Mouse (Mus musculus) spleen, postnatal 10 days (tissue): ENCODE measurements around the gene Gm6882.
"Not testable (repeated sequence)": the region's sequence is repeated elsewhere in the genome, so short reads cannot be mapped to it uniquely, and the experiment has no call there.

Source experiments
- DNase-seq, 2 experiments: peaks; one replicate each; pipeline ENCODE4 v3.0.0; 2021 to 2022; ENCODE audit warnings: low spot score in 2 of 2

The Gm6882 gene

DNA sequence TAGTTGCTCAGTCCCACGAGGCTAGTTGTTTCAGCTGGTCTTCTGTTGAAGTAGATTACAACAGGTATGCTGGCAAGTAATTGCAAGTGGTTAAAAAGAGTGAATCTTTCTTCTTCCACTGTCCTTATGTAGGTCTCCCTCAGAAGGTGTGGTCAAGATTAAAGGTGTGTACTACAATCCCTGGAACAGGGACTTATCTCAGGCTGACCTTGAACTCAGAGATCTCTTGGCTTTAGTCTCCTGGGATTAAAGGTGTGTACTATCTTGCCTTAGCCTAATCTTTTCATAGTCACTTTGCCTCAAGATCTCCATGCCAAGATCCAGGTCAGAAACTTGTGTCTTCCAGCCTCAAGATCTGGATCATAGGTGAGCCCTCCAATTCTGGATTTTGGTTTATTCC lies at the start of gene Gm6882:
TSS of gene Gm6882 (minus strand) at position 101 of the 400 bp plus-strand sequence.
- DNase-seq, result not testable (repeated sequence)
